Mouse (Mus musculus) urinary bladder, postnatal 25 days (tissue): Measurements from ENCODE around the gene Syt16.

ENCODE experiments used
- DNase-seq: peaks from one replicate; pipeline ENCODE4 v3.0.0; 2022; ENCODE audit warnings: low spot score

Gene Syt16

DNA sequence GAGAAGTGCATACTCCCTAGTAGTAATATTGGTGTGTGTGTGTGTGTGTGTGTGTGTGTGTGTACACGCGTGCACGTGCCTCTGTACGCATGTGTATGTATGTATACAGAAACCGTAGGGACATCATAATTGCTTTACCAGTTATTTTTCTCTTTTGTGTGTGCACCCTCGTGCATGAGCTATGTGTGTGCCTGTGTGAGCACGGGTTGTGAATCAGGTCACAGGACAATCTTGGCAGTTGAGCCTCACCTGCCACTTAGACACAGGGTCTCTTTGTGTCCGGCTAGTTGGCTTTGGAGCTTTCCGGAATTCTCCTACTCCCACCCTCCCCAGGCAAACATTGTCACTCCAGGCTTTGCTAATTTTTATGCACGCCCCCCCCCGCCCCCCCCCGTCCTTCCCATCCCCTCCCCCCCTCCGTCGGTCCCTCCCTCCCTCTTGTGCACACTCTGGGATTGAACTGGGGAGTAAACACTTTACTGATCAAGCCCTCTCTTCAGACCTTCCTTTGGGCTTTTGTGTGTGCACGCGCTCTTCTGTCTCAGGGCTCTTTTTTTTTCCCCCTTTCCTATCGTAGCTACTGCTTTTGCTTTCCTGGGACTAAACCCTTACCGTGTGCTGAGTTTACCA is 319.0 kb downstream of the Syt16 start, which contains the start of gene Gm11042:
Gene Gm11042 (minus strand): TSS at position 51 of the 630 bp plus-strand sequence.
- DNase-seq: no peak

GRCm38 (mm10) chr12:74316989-74317759 is 319.7 kb downstream of the Syt16 start:
- peak; percentile 66 for DNase-seq

DNA sequence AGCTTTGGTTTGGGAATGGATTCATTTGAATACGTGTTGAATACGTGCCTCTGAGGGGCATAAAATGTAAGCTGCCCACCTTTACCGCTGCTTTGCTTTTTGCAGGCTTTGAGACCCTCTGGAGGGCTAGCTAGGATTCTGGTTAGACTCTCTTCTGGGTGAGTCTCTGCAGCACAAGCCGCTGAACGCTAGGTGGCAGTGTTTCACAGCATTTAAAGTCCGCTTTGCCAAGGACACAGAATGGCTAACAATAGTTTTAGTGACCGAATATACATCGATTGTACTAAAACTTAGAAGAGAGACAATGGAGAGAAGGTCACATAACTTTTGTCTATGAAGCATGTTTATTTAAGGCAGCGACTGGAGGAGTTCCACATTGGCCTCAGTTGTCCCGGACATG is 322.9 kb downstream of the Syt16 start:
- DNase-seq: peak; percentile 65

GRCm38 (mm10) chr12:74321981-74322380 is 324.5 kb downstream of the Syt16 start:
- no peak for DNase-seq
